Mouse (Mus musculus): ENCODE data around the gene Mdfic.
"Not testable (repeated sequence)": the region's sequence is repeated elsewhere in the genome, so short reads cannot be mapped to it uniquely, and the experiment has no call there.

Gene Mdfic

DNA sequence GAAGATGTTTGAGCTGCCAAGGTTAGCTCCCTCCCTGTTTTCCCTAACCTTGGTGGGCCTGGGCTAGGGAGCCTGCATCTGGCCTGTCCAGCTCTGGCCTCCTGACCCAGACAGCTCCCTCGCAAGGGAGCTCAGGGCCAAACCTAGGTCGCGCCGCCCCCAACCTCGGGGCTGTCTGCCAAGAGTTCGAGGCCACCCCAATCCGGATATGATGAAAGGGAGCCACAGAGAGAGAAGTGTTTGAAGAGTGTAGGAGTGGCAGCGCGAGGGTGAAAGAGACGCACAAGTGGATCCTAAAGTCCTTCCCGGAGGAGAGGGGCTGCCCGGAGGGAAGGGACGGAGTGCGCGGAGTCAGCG is at the start of gene Mdfic:
Mdfic (plus strand) TSS at position 201 of the 357 bp plus-strand sequence.
- in situ Hi-C loops (cut with MboI; ENCODE audit: low pct_unique_long_range_greater_than_20kb in 1 of 2, low sequenced_read_pairs in 2 of 2, unreplicated experiment in 1 of 2), result no loop called here

- in situ Hi-C loops (cut with MboI; ENCODE audit: low pct_unique_long_range_greater_than_20kb in 1 of 2, low sequenced_read_pairs in 2 of 2, unreplicated experiment in 1 of 2), result no loop called here
Measured at GRCm38 (mm10) chr6:15671364-15671763, 49.1 kb upstream of the Mdfic start.

DNA sequence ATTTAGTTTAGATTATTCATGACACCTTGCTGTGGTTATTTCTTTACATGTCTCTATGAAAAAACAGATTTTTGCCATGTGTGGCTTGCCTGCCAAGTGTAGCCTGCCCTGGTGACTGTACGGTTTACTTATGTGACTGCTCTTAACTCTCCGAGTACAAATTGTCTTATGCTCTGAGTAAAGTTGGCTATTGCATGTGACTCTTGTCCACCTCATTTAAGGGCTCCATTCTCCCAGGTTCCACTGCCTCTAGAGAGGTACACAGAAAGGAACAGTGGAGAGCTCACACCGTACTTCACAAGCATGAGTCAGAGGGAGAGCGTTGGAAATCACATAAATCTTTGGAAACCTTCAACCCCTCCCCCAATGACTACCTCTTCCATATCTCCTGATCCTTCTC is 10.4 kb upstream of the Mdfic start:
- in situ Hi-C loops (cut with MboI; ENCODE audit: low pct_unique_long_range_greater_than_20kb in 1 of 2, low sequenced_read_pairs in 2 of 2, unreplicated experiment in 1 of 2), result no loop called here

GRCm38 (mm10) chr6:15710706-15711105 is 9.8 kb upstream of the Mdfic start:
- in situ Hi-C loops (cut with MboI; ENCODE audit: low pct_unique_long_range_greater_than_20kb in 1 of 2, low sequenced_read_pairs in 2 of 2, unreplicated experiment in 1 of 2), result no loop called here

- in situ Hi-C loops (cut with MboI; ENCODE audit: low pct_unique_long_range_greater_than_20kb in 1 of 2, low sequenced_read_pairs in 2 of 2, unreplicated experiment in 1 of 2), result no loop called here
Measured at GRCm38 (mm10) chr6:15712860-15713385, 7.5 kb upstream of the Mdfic start.

DNA sequence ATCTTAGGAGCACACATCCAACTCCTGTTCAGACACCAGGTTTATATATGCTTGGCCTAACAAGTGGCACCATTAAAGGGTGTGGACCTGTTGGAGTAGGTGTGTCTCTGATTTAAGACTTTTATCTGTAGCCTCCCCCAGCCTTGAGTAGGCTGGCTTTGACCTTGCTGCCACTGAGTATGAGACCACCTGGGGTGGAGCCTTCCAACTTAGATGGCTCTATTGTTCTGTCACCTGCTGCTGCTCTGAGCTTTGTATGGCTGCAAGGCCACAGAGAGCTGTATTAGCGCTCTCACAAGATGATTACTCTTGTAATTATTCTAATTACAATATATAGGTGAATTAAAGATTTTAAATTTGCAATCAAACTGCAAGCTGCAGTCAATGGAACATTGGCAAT is 6.4 kb upstream of the Mdfic start:
- in situ Hi-C loops (cut with MboI; ENCODE audit: low pct_unique_long_range_greater_than_20kb in 1 of 2, low sequenced_read_pairs in 2 of 2, unreplicated experiment in 1 of 2), result not testable (repeated sequence)

- in situ Hi-C loops (cut with MboI; ENCODE audit: low pct_unique_long_range_greater_than_20kb in 1 of 2, low sequenced_read_pairs in 2 of 2, unreplicated experiment in 1 of 2), result no loop called here
Measured at GRCm38 (mm10) chr6:15714996-15715844, 5.2 kb upstream of the Mdfic start.

DNA sequence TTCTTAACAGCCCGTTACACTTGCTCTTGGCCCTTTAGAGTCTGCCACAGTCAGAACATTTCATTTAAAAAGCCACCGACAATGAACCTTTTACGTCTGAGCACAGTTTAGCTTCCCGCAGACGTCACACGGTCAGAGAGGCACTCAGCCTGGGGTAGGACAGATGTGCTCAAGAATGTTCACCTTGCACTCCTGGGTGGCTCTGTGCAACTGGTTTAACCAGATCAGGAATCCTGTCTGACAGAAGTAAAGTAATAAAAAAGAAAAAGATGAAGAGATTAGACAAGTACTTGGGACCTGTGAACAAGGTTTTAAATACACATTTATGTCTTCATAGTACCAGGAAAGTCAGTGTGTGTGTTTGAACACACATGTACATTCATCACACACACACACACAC is 542 bp upstream of the Mdfic start:
- in situ Hi-C loops (cut with MboI; ENCODE audit: low pct_unique_long_range_greater_than_20kb in 1 of 2, low sequenced_read_pairs in 2 of 2, unreplicated experiment in 1 of 2), result no loop called here

DNA sequence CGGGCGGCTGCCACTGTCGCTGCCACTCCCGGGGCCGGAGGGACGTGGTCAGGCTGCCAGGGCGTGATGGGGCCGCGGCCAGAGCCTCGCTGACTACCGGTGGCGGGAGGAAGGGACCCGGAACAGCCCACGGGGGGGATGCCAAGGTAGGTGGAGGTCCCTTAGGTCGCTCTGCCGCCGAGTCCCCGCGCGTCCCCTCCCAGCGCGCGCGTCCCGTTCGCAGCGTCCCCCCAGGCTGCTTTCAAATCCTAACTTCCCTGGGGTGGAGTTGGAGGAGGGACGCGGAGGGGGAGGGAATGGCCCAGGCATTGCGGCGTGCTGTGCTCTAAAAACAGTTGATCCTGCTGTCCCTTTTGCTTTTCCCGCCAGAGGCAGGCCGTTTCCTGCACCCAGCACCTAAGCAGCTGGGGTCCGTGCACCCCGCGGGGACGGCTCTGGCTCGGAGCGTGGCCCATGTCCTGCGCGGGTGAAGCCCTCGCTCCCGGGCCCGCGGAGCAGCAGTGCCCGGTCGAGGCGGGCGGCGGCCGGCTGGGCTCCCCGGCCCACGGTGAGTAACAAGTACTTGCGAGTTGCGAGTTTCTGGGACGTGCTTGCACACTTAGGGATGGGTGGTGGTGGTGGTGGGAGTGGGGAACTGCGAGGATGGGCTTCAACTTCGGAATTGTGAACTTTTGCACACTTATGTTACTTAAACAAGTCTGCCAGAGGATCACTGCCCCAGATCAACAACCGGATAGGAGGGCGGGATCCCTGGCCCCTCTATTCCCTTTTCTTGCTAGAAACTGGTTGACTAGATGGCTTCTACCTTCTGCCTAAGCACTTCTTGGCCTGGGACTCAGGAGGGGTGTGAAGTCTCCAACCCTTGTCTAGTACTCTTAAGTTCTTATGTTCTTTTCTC is 606 bp downstream of the Mdfic start:
- in situ Hi-C loops (cut with MboI; ENCODE audit: low pct_unique_long_range_greater_than_20kb in 1 of 2, low sequenced_read_pairs in 2 of 2, unreplicated experiment in 1 of 2), result no loop called here

- in situ Hi-C loops (cut with MboI; ENCODE audit: low pct_unique_long_range_greater_than_20kb in 1 of 2, low sequenced_read_pairs in 2 of 2, unreplicated experiment in 1 of 2), result no loop called here
Measured at GRCm38 (mm10) chr6:15721716-15722031, 1.2 kb downstream of the Mdfic start.

DNA sequence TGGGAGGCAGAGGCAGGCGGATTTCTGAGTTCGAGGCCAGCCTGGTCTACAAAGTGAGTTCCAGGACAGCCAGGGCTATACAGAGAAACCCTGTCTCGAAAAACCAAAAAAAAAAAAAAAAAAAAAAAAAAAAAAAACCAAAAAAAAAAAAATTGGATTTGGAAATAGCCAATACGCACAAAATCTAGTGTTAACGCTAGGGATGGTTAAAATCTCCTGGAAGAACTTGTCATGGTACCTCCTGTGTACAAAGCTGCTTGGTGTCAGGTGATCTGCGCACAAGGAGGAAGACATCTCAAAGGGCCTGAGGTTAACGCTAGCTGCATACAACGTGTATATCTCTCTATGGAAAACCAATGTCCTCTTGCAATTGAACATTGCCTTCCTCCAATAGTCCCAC is 2.2 kb downstream of the Mdfic start:
- in situ Hi-C loops (cut with MboI; ENCODE audit: low pct_unique_long_range_greater_than_20kb in 1 of 2, low sequenced_read_pairs in 2 of 2, unreplicated experiment in 1 of 2), result not testable (repeated sequence)

GRCm38 (mm10) chr6:15724304-15724703 is 3.8 kb downstream of the Mdfic start:
- in situ Hi-C loops (cut with MboI; ENCODE audit: low pct_unique_long_range_greater_than_20kb in 1 of 2, low sequenced_read_pairs in 2 of 2, unreplicated experiment in 1 of 2), result no loop called here

GRCm38 (mm10) chr6:15726422-15726821 is 6.0 kb downstream of the Mdfic start:
- in situ Hi-C loops (cut with MboI; ENCODE audit: low pct_unique_long_range_greater_than_20kb in 1 of 2, low sequenced_read_pairs in 2 of 2, unreplicated experiment in 1 of 2), result no loop called here

GRCm38 (mm10) chr6:15727681-15728410 is 7.4 kb downstream of the Mdfic start:
- in situ Hi-C loops (cut with MboI; ENCODE audit: low pct_unique_long_range_greater_than_20kb in 1 of 2, low sequenced_read_pairs in 2 of 2, unreplicated experiment in 1 of 2), result no loop called here

DNA sequence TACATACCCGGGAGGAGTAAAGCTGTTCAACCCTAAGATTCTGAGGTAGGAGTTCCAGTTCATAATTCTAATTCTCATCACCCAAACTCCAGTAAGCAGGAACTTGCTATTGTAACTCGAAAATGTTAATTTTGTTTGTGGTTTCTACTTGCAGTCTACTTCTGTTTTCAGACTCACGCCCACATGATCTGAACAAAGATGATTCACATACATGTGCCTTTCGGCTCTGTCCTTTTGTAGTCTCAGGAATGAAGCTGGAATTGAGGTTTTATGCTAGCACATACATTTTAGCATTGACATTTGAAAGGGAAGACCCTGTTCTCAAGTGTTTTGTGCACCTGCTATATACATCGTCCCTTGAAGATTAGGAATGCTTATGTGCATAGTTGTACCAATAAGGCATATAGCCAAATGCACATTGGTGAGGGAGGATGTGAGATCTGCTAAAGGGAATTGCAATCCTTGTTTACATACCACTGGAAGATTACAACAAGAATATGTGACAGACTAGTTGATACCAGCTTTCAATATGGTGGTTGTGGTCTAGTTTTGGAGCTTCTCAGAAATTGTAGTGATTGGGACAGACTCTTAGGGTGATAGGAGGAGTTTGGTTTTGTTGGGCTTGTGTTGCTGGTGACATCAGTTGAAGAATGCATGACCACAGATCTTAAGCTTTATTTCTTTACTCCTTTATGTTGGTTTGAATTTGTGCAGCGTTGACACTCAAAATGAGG is 8.6 kb downstream of the Mdfic start:
- in situ Hi-C loops (cut with MboI; ENCODE audit: low pct_unique_long_range_greater_than_20kb in 1 of 2, low sequenced_read_pairs in 2 of 2, unreplicated experiment in 1 of 2), result no loop called here

DNA sequence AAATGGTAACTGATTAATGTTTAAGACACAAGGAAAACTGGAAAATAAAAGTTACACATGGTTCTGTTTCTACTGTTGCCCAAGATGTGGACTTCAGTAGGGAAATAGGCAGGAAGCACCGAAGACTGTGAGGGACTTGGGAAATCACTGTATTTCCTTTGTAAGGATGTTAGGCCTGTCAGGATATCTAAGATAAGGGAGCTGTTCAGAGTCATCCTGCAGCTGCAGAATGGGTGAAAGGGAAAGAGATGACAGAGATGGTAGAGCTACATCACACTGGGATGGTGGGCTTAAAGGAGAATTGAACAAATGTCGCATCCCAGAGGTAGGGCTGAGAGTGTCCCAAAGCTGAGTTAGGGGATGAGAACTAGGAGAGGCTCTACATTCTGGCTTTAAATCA is 9.8 kb downstream of the Mdfic start:
- in situ Hi-C loops (cut with MboI; ENCODE audit: low pct_unique_long_range_greater_than_20kb in 1 of 2, low sequenced_read_pairs in 2 of 2, unreplicated experiment in 1 of 2), result no loop called here

DNA sequence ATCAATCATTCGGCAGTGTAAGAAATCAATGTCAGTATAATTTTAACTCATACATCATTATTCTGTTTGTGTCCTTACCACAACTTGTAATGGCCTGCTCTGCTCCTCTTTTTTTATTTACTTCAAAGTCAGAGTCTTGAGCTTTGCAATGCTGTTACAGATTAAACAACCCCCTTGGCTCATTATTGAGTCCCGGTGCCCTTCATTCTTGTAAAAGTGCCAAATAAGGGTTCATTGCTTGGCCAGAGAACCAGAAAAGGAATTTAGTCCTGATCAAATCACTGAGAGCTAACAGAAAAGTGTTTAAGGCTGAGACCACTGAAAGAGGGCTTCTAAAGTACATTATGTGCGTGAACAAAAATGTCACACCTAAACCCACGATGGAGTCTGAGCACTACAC is 10.2 kb downstream of the Mdfic start:
- in situ Hi-C loops (cut with MboI; ENCODE audit: low pct_unique_long_range_greater_than_20kb in 1 of 2, low sequenced_read_pairs in 2 of 2, unreplicated experiment in 1 of 2), result no loop called here

GRCm38 (mm10) chr6:15731452-15731851 is 11.0 kb downstream of the Mdfic start:
- in situ Hi-C loops (cut with MboI; ENCODE audit: low pct_unique_long_range_greater_than_20kb in 1 of 2, low sequenced_read_pairs in 2 of 2, unreplicated experiment in 1 of 2), result no loop called here
